Mouse (Mus musculus) forebrain, embryonic 10.5 days (tissue): ENCODE measurements at regions not wholly inside any gene's neighbourhood (a gene's known extent, or its start where the extent isn't known, plus 50 kb on each side); places are given as distances from the start of the nearest gene placed in this dataset.

Experiments
- DNase-seq: peaks from one replicate; pipeline ENCODE4 v3.0.0-alpha.2; 2017; ENCODE audit warnings: low spot score; ENCODE audit errors: extremely low spot score
- H3K27ac ChIP-seq: fragments of 300-500 bp; sonication (generic); 2 replicates; pipeline ENCODE4 v1.5.1; 2016; ENCODE audit warnings: mild to moderate bottlenecking
- H3K27me3 ChIP-seq: fragments of 300-500 bp; sonication (generic); 2 replicates; pipeline ENCODE4 v1.6.1; 2016; ENCODE audit warnings: mild to moderate bottlenecking; ENCODE audit not compliant: poor library complexity, severe bottlenecking
- H3K36me3 ChIP-seq: fragments of 300-500 bp; sonication (generic); replicated peaks from 2 replicates; pipeline ENCODE4 v1.6.1; 2016; ENCODE audit warnings: mild to moderate bottlenecking, moderate library complexity
- H3K4me1 ChIP-seq: fragments of 300-500 bp; sonication (generic); 2 replicates; pipeline ENCODE4 v1.6.1; 2016
- H3K4me3 ChIP-seq: fragments of 300-500 bp; sonication (generic); 2 replicates; pipeline ENCODE4 v1.5.1; 2016; ENCODE audit warnings: mild to moderate bottlenecking, moderate library complexity
- H3K9me3 ChIP-seq: fragments of 300-500 bp; sonication (generic); 2 replicates; pipeline ENCODE4 v1.6.1; 2016; ENCODE audit warnings: mild to moderate bottlenecking, moderate library complexity
- WGBS: fragments of 180-500 bp; shearing (Covaris S2); methylation state at CpG from one replicate; pipeline ENCODE4 v1.1.7; 2016; 5-methylcytosine and 5-hydroxymethylcytosine counted together

DNA sequence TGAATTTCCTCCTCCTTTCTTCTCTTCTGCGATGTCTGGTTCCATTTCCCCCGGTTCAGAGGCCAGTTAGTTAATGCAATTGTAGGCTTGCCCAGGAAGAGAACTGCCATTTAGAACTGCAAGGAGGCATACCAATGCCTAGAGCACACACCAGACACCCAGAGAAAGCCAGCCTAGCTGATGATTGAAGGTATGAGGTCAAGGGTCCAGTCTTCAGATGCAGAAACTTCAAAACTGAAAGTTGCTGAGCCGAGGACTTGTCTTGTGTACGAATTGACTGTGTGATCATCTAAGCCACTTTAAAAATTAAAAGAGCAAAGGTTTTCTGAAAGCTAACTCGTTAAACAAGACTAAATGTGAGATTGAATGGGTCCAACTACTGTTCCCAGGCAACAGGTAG, 542.5 kb upstream of the Map3k7 start:
- WGBS, result 79% methylated on average over 5 of the region's 5 CpGs
- no peak for DNase-seq
- Histone ChIP-seq H3K9me3 (peaks cover 5% of the 10 kb centered on the region; the same call in 1 of the 2 replicates), H3K4me1 (0 out of 2 replicates have a peak, but pooled peaks cover 8% of the 10 kb centered on the region), H3K27me3 (no peaks in the 10 kb centered on the region), H3K4me3 (no peak overlapping the region), H3K36me3 (no peaks in the 10 kb centered on the region), H3K27ac (no peak overlapping the region)

DNA sequence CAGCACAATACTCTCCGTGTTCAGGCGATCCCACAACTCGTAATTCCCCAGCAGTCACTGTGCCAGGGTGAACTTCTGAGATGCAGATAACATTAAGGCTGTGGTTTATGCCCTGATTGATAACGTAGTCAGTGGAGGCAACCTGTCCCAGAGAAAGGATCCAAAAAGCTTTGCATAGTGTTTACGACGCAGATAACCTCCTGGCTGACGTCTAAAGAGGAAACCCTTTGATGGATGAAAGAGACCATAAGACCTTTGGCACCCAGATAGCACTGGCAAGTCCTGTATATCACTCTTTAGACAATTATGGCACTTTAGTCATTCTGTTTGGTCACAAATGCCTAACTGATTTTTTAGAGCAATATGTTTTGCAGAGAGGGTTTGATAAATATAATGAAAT, 538.8 kb upstream of the Map3k7 start:
- H3K4me1 ChIP-seq, result 0 out of 2 replicates have a peak, but pooled peaks cover 3% of the 10 kb centered on the region
- H3K4me3 ChIP-seq, result no peak overlapping the region
- no peaks in the 10 kb centered on the region for H3K27me3 ChIP-seq
- H3K36me3 ChIP-seq, result no peaks in the 10 kb centered on the region
- WGBS, result 93% methylated on average over 7 of the region's 7 CpGs
- no peak for DNase-seq
- no peaks in the 10 kb centered on the region for H3K9me3 ChIP-seq
- H3K27ac ChIP-seq, result no peak overlapping the region

- 0 out of 2 replicates have a peak, but pooled peaks cover 3% of the 10 kb centered on the region for H3K4me1 ChIP-seq
- H3K27me3 ChIP-seq, result no peaks in the 10 kb centered on the region
- no peak overlapping the region for H3K4me3 ChIP-seq
- H3K9me3 ChIP-seq, result no peaks in the 10 kb centered on the region
- H3K36me3 ChIP-seq, result no peaks in the 10 kb centered on the region
- 86% methylated on average over 4 of the region's 4 CpGs for WGBS
- DNase-seq, result no peak
- H3K27ac ChIP-seq, result no peak overlapping the region
Observed at GRCm38 (mm10) chr4:31425716-31426115, 538.2 kb upstream of the Map3k7 start.

DNA sequence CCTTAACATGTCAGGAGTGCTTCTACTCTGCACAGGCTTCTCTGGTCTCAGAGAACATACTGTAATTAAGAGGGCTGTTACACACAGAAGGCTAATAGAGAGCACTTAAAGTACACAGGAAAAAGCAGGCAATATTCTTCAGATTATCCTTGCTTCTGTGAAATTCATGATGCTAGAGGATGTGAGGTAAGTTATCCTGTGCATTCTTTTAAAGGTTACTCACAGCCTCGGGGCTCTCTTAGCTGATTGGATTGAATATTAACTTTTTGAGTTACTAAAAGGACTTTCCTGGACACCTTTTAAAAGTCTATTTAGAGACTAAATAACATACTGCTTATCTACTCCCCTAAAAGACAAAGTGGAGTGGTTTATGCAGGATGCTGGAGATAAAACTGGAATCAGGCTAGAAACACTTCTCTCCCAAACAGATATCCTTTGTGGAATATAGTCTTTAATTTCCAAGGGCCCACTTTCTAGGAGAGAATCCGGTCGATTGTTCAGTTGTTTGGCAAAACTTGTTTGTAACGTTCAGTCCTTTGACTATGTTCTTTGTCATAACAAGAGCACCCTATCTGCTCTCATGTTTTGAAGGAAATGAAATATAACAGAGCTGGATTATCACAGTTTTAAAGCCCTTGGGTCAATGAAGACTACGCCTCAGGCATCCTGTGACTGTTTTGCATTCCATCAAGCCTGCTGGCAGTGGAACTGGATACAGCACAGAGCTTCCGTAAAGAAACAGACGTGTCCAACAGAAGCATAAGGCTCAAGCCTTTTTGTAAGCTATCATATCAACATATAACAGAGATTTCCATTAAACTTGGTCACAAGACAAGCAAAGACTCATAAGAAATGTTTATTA, 537.5 kb upstream of the Map3k7 start:
- Histone ChIP-seq H3K27me3 (no peaks in the 10 kb centered on the region), H3K4me3 (no peak overlapping the region), H3K36me3 (no peaks in the 10 kb centered on the region), H3K27ac (no peak overlapping the region), H3K4me1 (0 out of 2 replicates have a peak, but pooled peaks cover under 1% of the 10 kb centered on the region), H3K9me3 (no peaks in the 10 kb centered on the region)
- no peak for DNase-seq
- WGBS, result 83% methylated on average over 7 of the region's 7 CpGs

DNA sequence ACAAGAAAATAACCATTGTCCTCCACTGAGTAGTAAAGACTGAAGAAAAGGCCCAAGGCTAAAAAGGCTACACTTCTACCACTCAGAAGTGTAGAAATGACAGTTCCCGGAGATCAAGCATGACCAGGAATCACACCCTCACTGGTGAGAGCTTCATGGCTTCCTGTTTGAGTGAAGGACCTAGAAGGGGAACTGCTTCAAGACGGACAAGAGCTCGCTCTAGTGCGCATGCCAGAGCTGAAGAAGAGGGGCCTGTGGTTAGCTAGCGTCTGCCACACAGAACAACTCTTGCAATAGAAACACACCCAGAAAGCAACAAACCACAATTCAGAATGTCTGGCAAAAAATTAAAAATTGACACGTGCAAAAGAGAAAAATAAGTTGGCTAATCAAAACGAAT, 530.0 kb upstream of the Map3k7 start:
- Histone ChIP-seq H3K36me3 (no peaks in the 10 kb centered on the region), H3K27ac (no peak overlapping the region), H3K4me3 (no peak overlapping the region), H3K9me3 (no peaks in the 10 kb centered on the region), H3K27me3 (no peaks in the 10 kb centered on the region), H3K4me1 (peaks cover 4% of the 10 kb centered on the region; the same call in 1 of the 2 replicates)
- WGBS, result 89% methylated on average over 7 of the region's 7 CpGs
- no peak for DNase-seq

DNA sequence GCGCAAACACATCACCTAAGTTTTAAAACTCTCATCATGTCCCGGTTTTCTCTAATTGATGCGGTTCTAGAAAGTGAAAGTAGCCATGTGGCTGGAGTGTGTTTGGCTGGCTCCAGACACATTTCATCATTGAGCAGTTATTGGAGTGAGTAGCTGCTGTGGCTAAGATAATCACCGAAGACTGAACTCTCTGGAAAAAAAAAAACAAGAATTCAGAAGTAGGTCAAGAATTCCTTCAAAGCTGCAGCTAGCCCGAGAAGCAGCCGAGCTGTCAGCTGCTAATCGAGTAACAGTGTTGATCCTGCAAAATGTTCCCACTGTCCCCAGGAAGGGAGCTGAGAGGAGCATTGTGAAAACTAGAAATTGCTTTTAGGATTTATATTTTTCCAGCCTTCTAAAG, 509.0 kb upstream of the Map3k7 start:
- 85% methylated on average over 7 of the region's 7 CpGs for WGBS
- H3K4me1 ChIP-seq, result peaks cover 14% of the 10 kb centered on the region

GRCm38 (mm10) chr4:31455466-31455865, 508.4 kb upstream of the Map3k7 start:
- Histone ChIP-seq H3K27ac (no peak overlapping the region), H3K4me1 (peaks cover 14% of the 10 kb centered on the region), H3K9me3 (no peaks in the 10 kb centered on the region), H3K4me3 (no peak overlapping the region), H3K36me3 (no peaks in the 10 kb centered on the region), H3K27me3 (no peaks in the 10 kb centered on the region)
- WGBS, result 80% methylated on average over 4 of the region's 4 CpGs
- no peak for DNase-seq

More for the DNA sequence above, 509.0 kb upstream of the Map3k7 start:
- Histone ChIP-seq H3K27me3 (no peaks in the 10 kb centered on the region), H3K9me3 (no peaks in the 10 kb centered on the region), H3K36me3 (no peaks in the 10 kb centered on the region), H3K4me3 (no peak overlapping the region), H3K27ac (no peak overlapping the region)
- no peak for DNase-seq

GRCm38 (mm10) chr4:31462456-31462855, 501.4 kb upstream of the Map3k7 start:
- 88% methylated on average over 4 of the region's 4 CpGs for WGBS
- Histone ChIP-seq H3K4me1 (peaks cover 3% of the 10 kb centered on the region), H3K27ac (no peak overlapping the region), H3K9me3 (no peaks in the 10 kb centered on the region), H3K36me3 (no peaks in the 10 kb centered on the region), H3K27me3 (no peaks in the 10 kb centered on the region), H3K4me3 (no peak overlapping the region)
- no peak for DNase-seq

GRCm38 (mm10) chr4:31463130-31463698, 500.7 kb upstream of the Map3k7 start:
- H3K36me3 ChIP-seq, result no peaks in the 10 kb centered on the region
- DNase-seq, result no peak
- H3K9me3 ChIP-seq, result no peaks in the 10 kb centered on the region
- WGBS, result 94% methylated on average over 5 of the region's 5 CpGs
- no peak overlapping the region for H3K4me3 ChIP-seq
- H3K4me1 ChIP-seq, result no peaks in the 10 kb centered on the region
- no peak overlapping the region for H3K27ac ChIP-seq
- no peaks in the 10 kb centered on the region for H3K27me3 ChIP-seq

- Histone ChIP-seq H3K27ac (0 out of 2 replicates have a peak overlapping the region, but pooled peaks have one; percentile 26), H3K27me3 (no peaks in the 10 kb centered on the region), H3K9me3 (no peaks in the 10 kb centered on the region), H3K4me3 (no peak overlapping the region), H3K36me3 (no peaks in the 10 kb centered on the region), H3K4me1 (no peaks in the 10 kb centered on the region)
- 91% methylated on average over 9 of the region's 9 CpGs for whole genome bisulfite sequencing
- no peak for DNase-seq
Observed at GRCm38 (mm10) chr4:31468306-31468705, 495.6 kb upstream of the Map3k7 start.

GRCm38 (mm10) chr4:31469803-31470202, 494.1 kb upstream of the Map3k7 start:
- WGBS, result 84% methylated on average over 4 of the region's 4 CpGs
- no peaks in the 10 kb centered on the region for H3K9me3 ChIP-seq
- H3K36me3 ChIP-seq, result no peaks in the 10 kb centered on the region
- H3K4me3 ChIP-seq, result no peak overlapping the region
- no peaks in the 10 kb centered on the region for H3K27me3 ChIP-seq
- DNase-seq, result no peak
- no peaks in the 10 kb centered on the region for H3K4me1 ChIP-seq
- no peak overlapping the region for H3K27ac ChIP-seq

- DNase-seq, result no peak
- 85% methylated on average over 3 of the region's 3 CpGs for WGBS
- Histone ChIP-seq H3K4me3 (no peak overlapping the region), H3K4me1 (peaks cover 21% of the 10 kb centered on the region), H3K36me3 (no peaks in the 10 kb centered on the region), H3K27ac (no peak overlapping the region), H3K9me3 (no peaks in the 10 kb centered on the region), H3K27me3 (no peaks in the 10 kb centered on the region)
Observed at GRCm38 (mm10) chr4:31492535-31492934, 471.4 kb upstream of the Map3k7 start.

GRCm38 (mm10) chr4:31493087-31493511, 470.8 kb upstream of the Map3k7 start:
- H3K36me3 ChIP-seq, result no peaks in the 10 kb centered on the region
- H3K4me3 ChIP-seq, result no peak overlapping the region
- H3K4me1 ChIP-seq, result peaks cover 21% of the 10 kb centered on the region
- no peaks in the 10 kb centered on the region for H3K9me3 ChIP-seq
- 72% methylated on average over 3 of the region's 3 CpGs for WGBS
- no peak for DNase-seq
- no peak overlapping the region for H3K27ac ChIP-seq
- no peaks in the 10 kb centered on the region for H3K27me3 ChIP-seq
